Mouse (Mus musculus) megakaryocyte-erythroid progenitor cell, adult 5 weeks (primary cell): Measurements from ENCODE around the gene Ehd1. TPM values are rescaled to one million over a fixed set of nuclear protein-coding genes. Genes with fewer than 3 reads are reported as not detected.

Experiments
- polyA plus RNA-seq: library from polyadenylated mRNA; stranded (reverse); fragments of >175 nt; gene quantifications from 2 replicates; pipeline ENCODE4 v1.2.3, GENCODE M21; 2012

Gene Ehd1
- 158 and 171 TPM in 2 replicates for polyA plus RNA-seq

GRCm38 (mm10) chr19:6276426-6277421 lies at the start of gene Ehd1:
Gene Ehd1 (plus strand): TSS chr19:6276725.

GRCm38 (mm10) chr19:6235084-6236052 lies 41.2 kb upstream of the Ehd1 start, which contains the start of gene Ppp2r5b:
Gene Ppp2r5b (minus strand): TSS chr19:6235872.

GRCm38 (mm10) chr19:6241274-6242107 lies 35.0 kb upstream of the Ehd1 start, which contains the start of gene Atg2a:
Gene Atg2a (plus strand): TSS chr19:6241668.

GRCm38 (mm10) chr19:6306137-6306551 lies 29.6 kb downstream of the Ehd1 start, which contains the start of gene Cdc42bpg:
Gene Cdc42bpg (plus strand): TSS chr19:6306456.

GRCm38 (mm10) chr19:6334673-6335457 lies 58.3 kb downstream of the Ehd1 start, which contains the start of gene Men1:
Gene Men1 (plus strand): TSS chr19:6334979.

GRCm38 (mm10) chr19:6340524-6341452 lies 64.3 kb downstream of the Ehd1 start, which contains the start of gene Map4k2:
Gene Map4k2 (plus strand): TSS chr19:6341135.

Other genes starting within 250 kb of the Ehd1 start
- gene Syvn1, start 230.1 kb upstream of the Ehd1 start, polyA plus RNA-seq, result 167 and 179 TPM in 2 replicates
- gene Mrpl49, start 218.9 kb upstream of the Ehd1 start, polyA plus RNA-seq, result 22.3 and 22.4 TPM in 2 replicates
- 4,552 and 5,111 TPM in 2 replicates for gene Fau, start 218.9 kb upstream of the Ehd1 start, polyA plus RNA-seq
- gene Znhit2, start 215.5 kb upstream of the Ehd1 start, polyA plus RNA-seq, result 62.2 and 69.2 TPM in 2 replicates
- 10.4 and 10.7 TPM in 2 replicates for gene Tm7sf2, start 208.4 kb upstream of the Ehd1 start, polyA plus RNA-seq
- gene Vps51, start 199.5 kb upstream of the Ehd1 start, polyA plus RNA-seq, result 42.3 and 58.6 TPM in 2 replicates
- not detected in 2 replicates for gene Tmem262, start 196.7 kb upstream of the Ehd1 start, polyA plus RNA-seq
- 0.47 and 1.4 TPM in 2 replicates for gene Gm28374, start 194.5 kb upstream of the Ehd1 start, polyA plus RNA-seq
- 69.2 and 77.1 TPM in 2 replicates for gene Zfpl1, start 191.8 kb upstream of the Ehd1 start, polyA plus RNA-seq
- 10.9 and 13.6 TPM in 2 replicates for gene Cdca5, start 191.7 kb upstream of the Ehd1 start, polyA plus RNA-seq
- gene AC131692.1, start 182.3 kb upstream of the Ehd1 start, polyA plus RNA-seq, result 2.3 and 3.3 TPM in 2 replicates
- 0.07 and 0.37 TPM in 2 replicates for gene Naaladl1, start 170.9 kb upstream of the Ehd1 start, polyA plus RNA-seq
- gene Sac3d1, start 158.1 kb upstream of the Ehd1 start, polyA plus RNA-seq, result 57.7 and 61.3 TPM in 2 replicates
- gene Snx15, start 148.4 kb upstream of the Ehd1 start, polyA plus RNA-seq, result 117 and 133 TPM in 2 replicates
- gene Batf2, start 135.7 kb upstream of the Ehd1 start, polyA plus RNA-seq, result 0.92 and 1.5 TPM in 2 replicates
- 54.7 and 67.6 TPM in 2 replicates for gene Arl2, start 135.2 kb upstream of the Ehd1 start, polyA plus RNA-seq
- not detected in 2 replicates for gene Majin, start 92.3 kb upstream of the Ehd1 start, polyA plus RNA-seq
- not detected in 2 replicates for gene Gpha2, start 50.3 kb upstream of the Ehd1 start, polyA plus RNA-seq
- 17.7 and 17.9 TPM in 2 replicates for gene Ppp2r5b, start 40.9 kb upstream of the Ehd1 start, polyA plus RNA-seq
- 78.6 and 105 TPM in 2 replicates for gene Atg2a, start 35.1 kb upstream of the Ehd1 start, polyA plus RNA-seq
- 17.3 and 21.8 TPM in 2 replicates for gene Cdc42bpg, start 29.7 kb downstream of the Ehd1 start, polyA plus RNA-seq
- gene Men1, start 58.3 kb downstream of the Ehd1 start, polyA plus RNA-seq, result 113 and 132 TPM in 2 replicates
- 122 and 145 TPM in 2 replicates for gene Map4k2, start 64.4 kb downstream of the Ehd1 start, polyA plus RNA-seq
- 1,917 and 2,290 TPM in 2 replicates for gene Sf1, start 87.0 kb downstream of the Ehd1 start, polyA plus RNA-seq
- 3.7 and 10.9 TPM in 2 replicates for gene Pygm, start 107.7 kb downstream of the Ehd1 start, polyA plus RNA-seq
- 586 and 616 TPM in 2 replicates for gene Rasgrp2, start 122.6 kb downstream of the Ehd1 start, polyA plus RNA-seq
- 0.15 and 0.38 TPM in 2 replicates for gene Nrxn2, start 142.0 kb downstream of the Ehd1 start, polyA plus RNA-seq